Mouse (Mus musculus) cortical plate, adult 2 months (tissue): ENCODE results near the gene Fhl5.

Experiments used
- CTCF ChIP-seq: fragments of 200-500 bp; IDR thresholded peaks from 2 replicates; pipeline ENCODE4 v1.5.1; 2011; ENCODE audit warnings: mild to moderate bottlenecking, control low read depth, low read length; ENCODE audit not compliant: insufficient read depth; ENCODE audit errors: extremely low read depth
- POLR2A ChIP-seq: fragments of 200-500 bp; IDR thresholded peaks from 2 replicates; pipeline ENCODE4 v1.6.1; 2011; ENCODE audit warnings: mild to moderate bottlenecking, low read length, control low read depth; ENCODE audit not compliant: insufficient read depth; ENCODE audit errors: extremely low read depth

GRCm38 (mm10) chr4:25267144-25267543, 24.5 kb upstream of the Fhl5 start:
- TF ChIP-seq POLR2A (no peak), CTCF (no peak)
